Comparison of ENCODE assay signal across 7 mouse cellular contexts in genomic region chr2:167422150-167422470, GRCm38 (mm10). TPM values are rescaled to one million over a fixed set of nuclear protein-coding genes. Genes with fewer than 3 reads are reported as not detected.
DNase-seq lines count a peak whose midpoint lies in the region; ATAC-seq lines count a peak whose summit lies in the region.

No protein-coding gene starts in this region.

- no peak for ATAC-seq in megakaryocyte, adult 5-6 weeks (ENCODE audit: poor library complexity, severe bottlenecking)
- no peak for ATAC-seq in limb, embryonic 13.5 days (ENCODE audit: low FRiP score, low read depth)
- no peak for ATAC-seq in stomach, embryonic 15.5 days (ENCODE audit: insufficient read depth, low FRiP score, low read depth)

- 3% methylated on average over 11 of the region's 11 CpGs for WGBS in limb, embryonic 13.5 days
- 5% methylated on average over 11 of the region's 11 CpGs for WGBS in stomach, embryonic 15.5 days

- peak overlapping the region; percentile 91 for H3K9ac ChIP-seq in limb, embryonic 13.5 days
- peak overlapping the region; percentile 89 for H3K9ac ChIP-seq in stomach, embryonic 15.5 days

- H3K9me3 ChIP-seq in megakaryocyte, embryonic 14.5 days = no peaks in the 10 kb centered on the region
- peaks cover 3% of the 10 kb centered on the region; the same call in 1 of the 2 replicates for H3K9me3 ChIP-seq in erythroblast, embryonic 14.5 days (ENCODE audit: control insufficient read depth, low read length)
- peaks cover 3% of the 10 kb centered on the region; the same call in 1 of the 2 replicates for H3K9me3 ChIP-seq in limb, embryonic 13.5 days
- no peaks in the 10 kb centered on the region for H3K9me3 ChIP-seq in stomach, embryonic 15.5 days

- peaks cover 40% of the 10 kb centered on the region for H3K4me1 ChIP-seq in megakaryocyte, embryonic 14.5 days
- H3K4me1 ChIP-seq in erythroblast, embryonic 14.5 days (ENCODE audit: control insufficient read depth) = peaks cover 70% of the 10 kb centered on the region
- H3K4me1 ChIP-seq in limb, embryonic 13.5 days = peaks cover 15% of the 10 kb centered on the region
- H3K4me1 ChIP-seq in stomach, embryonic 15.5 days = peaks cover 9% of the 10 kb centered on the region

- peak overlapping the region; percentile 93 for H3K27ac ChIP-seq in limb, embryonic 13.5 days
- peak overlapping the region; percentile 97 for H3K27ac ChIP-seq in stomach, embryonic 15.5 days

- H3K27me3 ChIP-seq in megakaryocyte, embryonic 14.5 days (replicated peaks) = no peaks in the 10 kb centered on the region
- H3K27me3 ChIP-seq in erythroblast, embryonic 14.5 days (ENCODE audit: control insufficient read depth) = no peaks in the 10 kb centered on the region
- H3K27me3 ChIP-seq in limb, embryonic 13.5 days = no peaks in the 10 kb centered on the region
- no peaks in the 10 kb centered on the region for H3K27me3 ChIP-seq in stomach, embryonic 15.5 days (replicated peaks)

- H3K4me2 ChIP-seq in limb, embryonic 13.5 days (replicated peaks) = peak overlapping the region; percentile 87
- H3K4me2 ChIP-seq in stomach, embryonic 15.5 days = peak overlapping the region; percentile 89

- DNase-seq in gastrocnemius, adult 18-20 months (ENCODE audit: low spot score) = no peak
- no peak for DNase-seq in urinary bladder, postnatal 36 days (ENCODE audit: low spot score in 2 of 2)

- H3K4me3 ChIP-seq in megakaryocyte, embryonic 14.5 days (replicated peaks) = peak overlapping the region; percentile 93
- peak overlapping the region; percentile 92 for H3K4me3 ChIP-seq in erythroblast, embryonic 14.5 days (replicated peaks)
- peak overlapping the region; percentile 73 for H3K4me3 ChIP-seq in limb, embryonic 13.5 days
- H3K4me3 ChIP-seq in stomach, embryonic 15.5 days (replicated peaks) = peak overlapping the region; percentile 86

- peaks cover 42% of the 10 kb centered on the region for H3K36me3 ChIP-seq in megakaryocyte, embryonic 14.5 days (replicated peaks; ENCODE audit: low read length)
- peaks cover 48% of the 10 kb centered on the region for H3K36me3 ChIP-seq in erythroblast, embryonic 14.5 days (ENCODE audit: control insufficient read depth)
- H3K36me3 ChIP-seq in limb, embryonic 13.5 days = peaks cover 34% of the 10 kb centered on the region
- peaks cover 24% of the 10 kb centered on the region for H3K36me3 ChIP-seq in stomach, embryonic 15.5 days

RNA-seq across cellular contexts. Expression of gene Slc9a8, which starts 0.6 kb away (rescaled TPM):
- 3.4 and 4.4 TPM in 2 replicates for polyA plus RNA-seq in megakaryocyte, embryonic 14.5 days (2012; ENCODE audit: insufficient read depth, low replicate concordance)
- total RNA-seq in megakaryocyte, adult 5-6 weeks (2015) = 19.1 and 27.9 TPM in 2 replicates
- 17.2 and 24.7 TPM in 2 replicates for total RNA-seq in megakaryocyte, adult 5-6 weeks (2017)
- 0.95 and 1.2 TPM in 2 replicates for polyA plus RNA-seq in erythroblast, embryonic 14.5 days (2012)
- polyA plus RNA-seq in limb, embryonic 13.5 days (2015; fragmentation: Nextera tagmentation; extraction: Ambion mirVana) = 23.2 and 23.8 TPM in 2 replicates
- 20.5 and 25.0 TPM in 2 replicates for polyA plus RNA-seq in stomach, embryonic 15.5 days (2015; fragmentation: Nextera tagmentation; extraction: Ambion mirVana)
- total RNA-seq in gastrocnemius, adult 18-20 months (2021) = 10 to 100 TPM; 24.5 to 26.0 TPM
